8 mouse cellular contexts compared by ENCODE assay signal in genomic region chr1:155812581-155813499, GRCm38 (mm10). TPM values are rescaled to one million over a fixed set of nuclear protein-coding genes. Genes with fewer than 3 reads are reported as not detected.
DNase-seq lines count a peak whose midpoint lies in the region; ATAC-seq lines count a peak whose summit lies in the region.

TSS of gene Qsox1 (minus strand) at chr1:155812889.

- peak within 1 kb of the TSS; percentile 100 for H3K4me3 ChIP-seq in megakaryocyte, embryonic 14.5 days (replicated peaks)

- peak; percentile 96 for DNase-seq in ZHBTc4 (ENCODE audit: low read depth, low spot score)
- peak; percentile 77 for DNase-seq in gastrocnemius, adult 8-10 months (ENCODE audit: low spot score in 2 of 2)
- DNase-seq in hindlimb bud, embryonic 11.5 days (ENCODE audit: extremely low spot score, low read depth, low spot score): peak; percentile 47
- DNase-seq in left cerebral cortex, adult 8-10 months (ENCODE audit: low spot score in 2 of 2): peak; percentile 61 to 68
- peak; percentile 88 to 89 for DNase-seq in right cerebral cortex, postnatal 10 days (ENCODE audit: low spot score in 2 of 2)
- DNase-seq in urinary bladder, postnatal 25 days (ENCODE audit: low spot score): peak; percentile 82

- no peaks in the 10 kb centered on the region for H3K27me3 ChIP-seq in megakaryocyte, embryonic 14.5 days (replicated peaks)

- peaks cover 22% of the 10 kb centered on the region for H3K36me3 ChIP-seq in megakaryocyte, embryonic 14.5 days (replicated peaks; ENCODE audit: low read length)

- peak; percentile 81 for ATAC-seq in common myeloid progenitor, adult 5-6 weeks (replicated peaks; ENCODE audit: low read depth, poor library complexity, severe bottlenecking)

- H3K4me1 ChIP-seq in megakaryocyte, embryonic 14.5 days: peaks cover 71% of the 10 kb centered on the region

- no peaks in the 10 kb centered on the region for H3K9me3 ChIP-seq in megakaryocyte, embryonic 14.5 days

RNA-seq across cellular contexts. Expression of gene Qsox1, which starts in this region (rescaled TPM):
- 21.5 and 23.8 TPM in 2 replicates for total RNA-seq in common myeloid progenitor, adult 5-6 weeks (2017)
- 10 to 100 TPM; 15.6 to 20.1 (median 16.5) TPM for total RNA-seq in gastrocnemius, adult 8-10 months (2022)
- 10 to 100 TPM; 31.0 to 35.7 (median 33.3) TPM for total RNA-seq in left cerebral cortex, adult 8-10 months (2022)
- 31.4 and 52.3 TPM in 2 replicates for polyA plus RNA-seq in megakaryocyte, embryonic 14.5 days (2012; ENCODE audit: insufficient read depth, low replicate concordance)

Comparison
In these comparisons a context has a peak if more than half of its experiments do, and no peak if none do; other contexts are left out.
1. Peak in every context shown above with its lines: DNase-seq, ATAC-seq and H3K4me3 ChIP-seq.